Mouse (Mus musculus) kidney, adult 2 months (tissue): ENCODE data around the gene Pcp2. TPM values are rescaled to one million over a fixed set of nuclear protein-coding genes. Genes with fewer than 3 reads are reported as not detected.

ENCODE experiments used
- DNase-seq: peaks from one replicate; pipeline ENCODE4 v3.0.0; 2021
- H3K27ac ChIP-seq: fragments of 200-500 bp; 2 replicates; pipeline ENCODE4 v1.5.1; 2012; ENCODE audit warnings: low read depth, low read length, control low read depth, inconsistent platforms; ENCODE audit not compliant: insufficient read depth
- H3K27me3 ChIP-seq: fragments of 200-500 bp; replicated peaks from 2 replicates; pipeline ENCODE4 v1.6.1; 2012; ENCODE audit warnings: mild to moderate bottlenecking, moderate library complexity, low read length, inconsistent platforms; ENCODE audit not compliant: control insufficient read depth, insufficient read depth
- H3K36me3 ChIP-seq: fragments of 200-500 bp; 2 replicates; pipeline ENCODE4 v1.6.1; 2012; ENCODE audit warnings: mild to moderate bottlenecking, moderate library complexity, low read length, inconsistent platforms; ENCODE audit not compliant: control insufficient read depth, insufficient read depth
- H3K4me1 ChIP-seq: fragments of 200-500 bp; 2 replicates; pipeline ENCODE4 v1.6.1; 2011; ENCODE audit warnings: low read length; ENCODE audit not compliant: control insufficient read depth, insufficient read depth
- H3K4me3 ChIP-seq: fragments of 200-500 bp; 2 replicates; pipeline ENCODE4 v1.5.1; 2011; ENCODE audit warnings: mild to moderate bottlenecking, low read depth, low read length, control low read depth; ENCODE audit not compliant: insufficient read depth
- CTCF ChIP-seq: fragments of 200-500 bp; conservative IDR thresholded peaks from 2 replicates; pipeline ENCODE4 v1.5.1; 2011; ENCODE audit warnings: low read depth, mild to moderate bottlenecking, control low read depth, low read length, moderate library complexity, mixed read lengths; ENCODE audit not compliant: insufficient read depth, insufficient read length
- POLR2A ChIP-seq: fragments of 200-500 bp; IDR thresholded peaks from one replicate; pipeline ENCODE4 v1.6.1; 2011; ENCODE audit warnings: low read depth, low read length, control low read depth
- WGBS: fragments of 180-500 bp; shearing (Covaris S2); methylation state at CpG from one replicate; pipeline ENCODE4 v1.1.7; 2018; 5-methylcytosine and 5-hydroxymethylcytosine counted together
- polyA plus RNA-seq: library from polyadenylated mRNA; depleted of rRNA; stranded (reverse); fragments of >200 nt; gene quantifications from 2 replicates; pipeline ENCODE4 v1.2.3, GENCODE M21; 2012

Gene Pcp2
- polyA plus RNA-seq, 1 experiment, result not detected

- DNase-seq, result no peak
- no peak overlapping the region for H3K27ac ChIP-seq
- TF ChIP-seq CTCF (no peak), POLR2A (no peak)
- 75% methylated on average over 1 of the region's 1 CpGs for WGBS
- peaks cover 5% of the 10 kb centered on the region for H3K4me1 ChIP-seq
- no peaks in the 10 kb centered on the region for H3K27me3 ChIP-seq
- H3K36me3 ChIP-seq, result peaks cover 2% of the 10 kb centered on the region; the same call in 1 of the 2 replicates
- H3K4me3 ChIP-seq, result no peak overlapping the region
Observed at GRCm38 (mm10) chr8:3599219-3599618, 26.1 kb downstream of the Pcp2 start.

DNA sequence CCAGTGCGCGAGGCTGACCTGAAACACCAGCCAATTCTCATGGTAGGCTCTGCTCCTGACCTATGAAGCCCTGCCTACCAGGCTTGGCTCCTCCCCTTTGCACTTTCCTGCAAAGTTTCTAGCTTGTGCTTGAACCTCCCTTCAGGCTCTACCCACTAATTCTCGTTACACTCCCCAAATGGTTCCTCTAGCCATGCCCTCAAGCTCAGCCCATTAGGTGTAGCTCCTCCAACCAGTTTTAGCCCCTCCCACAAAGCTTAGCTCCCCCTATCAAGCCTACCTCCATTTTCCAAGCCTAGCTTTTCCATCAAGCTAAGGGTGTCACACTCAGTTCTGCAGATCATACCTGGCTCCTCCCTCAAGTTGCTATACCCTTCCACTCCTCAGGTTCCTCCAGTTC, 27.3 kb downstream of the Pcp2 start:
- Histone ChIP-seq H3K4me1 (peaks cover 14% of the 10 kb centered on the region), H3K4me3 (no peak overlapping the region), H3K27ac (no peak overlapping the region), H3K36me3 (peaks cover 2% of the 10 kb centered on the region; the same call in 1 of the 2 replicates), H3K27me3 (no peaks in the 10 kb centered on the region)
- 63% methylated on average over 3 of the region's 3 CpGs for WGBS
- DNase-seq, result no peak
- TF ChIP-seq CTCF (no peak), POLR2A (no peak)

DNA sequence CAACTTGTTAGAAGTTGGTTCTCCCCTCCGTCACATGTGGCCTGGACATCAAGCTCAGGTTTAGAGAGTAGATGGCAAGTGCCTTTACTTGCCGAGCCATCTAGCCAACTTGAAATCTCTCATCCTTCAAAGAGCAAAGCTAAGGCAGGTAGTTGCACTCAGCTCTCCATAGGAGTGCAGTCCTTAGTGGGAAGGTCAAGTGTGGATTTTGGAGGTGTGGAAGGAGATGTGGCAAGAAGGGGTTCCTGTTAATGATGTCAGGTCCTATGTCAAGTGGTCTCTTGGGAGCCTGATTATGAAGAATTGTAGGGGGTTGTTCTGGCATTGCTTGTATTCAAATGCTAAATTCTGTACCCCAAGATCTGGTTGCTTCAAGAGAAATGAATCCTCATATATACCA, 30.9 kb downstream of the Pcp2 start:
- TF ChIP-seq POLR2A (no peak), CTCF (no peak)
- no peak overlapping the region for H3K4me3 ChIP-seq
- no peak for DNase-seq
- no peaks in the 10 kb centered on the region for H3K27me3 ChIP-seq
- 79% methylated on average over 2 of the region's 2 CpGs for WGBS
- H3K27ac ChIP-seq, result no peak overlapping the region
- peaks cover 14% of the 10 kb centered on the region for H3K4me1 ChIP-seq
- no peaks in the 10 kb centered on the region for H3K36me3 ChIP-seq

DNA sequence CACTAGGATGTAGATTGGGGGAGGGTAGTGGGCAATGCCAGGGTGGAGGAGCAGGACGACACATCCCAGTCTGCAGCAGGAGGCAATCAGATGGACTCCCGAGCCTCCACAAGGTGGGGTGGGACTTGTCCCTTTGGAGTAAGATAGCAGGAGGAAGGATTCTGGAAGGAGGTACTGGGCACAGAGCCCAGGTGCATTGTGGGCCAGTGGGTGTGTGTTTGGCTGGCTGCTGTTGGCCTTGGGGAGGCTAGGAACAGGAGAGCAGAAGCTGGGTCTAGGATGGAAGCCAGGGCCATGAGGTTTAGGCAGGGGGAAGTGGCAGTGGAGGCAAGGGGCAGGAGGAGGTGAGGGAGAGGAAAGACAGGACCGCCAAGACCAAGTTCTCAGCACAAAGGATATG, 31.9 kb downstream of the Pcp2 start:
- Histone ChIP-seq H3K4me1 (peaks cover 14% of the 10 kb centered on the region), H3K27ac (no peak overlapping the region), H3K36me3 (no peaks in the 10 kb centered on the region), H3K27me3 (no peaks in the 10 kb centered on the region), H3K4me3 (no peak overlapping the region)
- TF ChIP-seq POLR2A (no peak), CTCF (no peak)
- DNase-seq, result peak; percentile 66
- 54% methylated on average over 3 of the region's 3 CpGs for WGBS

- peak; percentile 12 for DNase-seq
- Histone ChIP-seq H3K27ac (peak overlapping the region; percentile 72), H3K27me3 (no peaks in the 10 kb centered on the region), H3K4me1 (peaks cover under 1% of the 10 kb centered on the region; the same call in 1 of the 2 replicates), H3K36me3 (no peaks in the 10 kb centered on the region), H3K4me3 (peak overlapping the region; percentile 85)
- TF ChIP-seq POLR2A (no peak), CTCF (no peak)
- WGBS, result 6% methylated on average over 11 of the region's 11 CpGs
Observed at GRCm38 (mm10) chr8:3588258-3588633, 37.1 kb downstream of the Pcp2 start.

GRCm38 (mm10) chr8:3587391-3588257, 37.7 kb downstream of the Pcp2 start:
- no peaks in the 10 kb centered on the region for H3K36me3 ChIP-seq
- H3K27ac ChIP-seq, result peak overlapping the region; percentile 72
- no peaks in the 10 kb centered on the region for H3K4me1 ChIP-seq
- H3K4me3 ChIP-seq, result peak overlapping the region; percentile 85
- TF ChIP-seq CTCF (no peak), POLR2A (peak; percentile 74)
- H3K27me3 ChIP-seq, result no peaks in the 10 kb centered on the region
- WGBS, result under 1% methylated on average over 75 of the region's 77 CpGs
- peak; percentile 89 for DNase-seq

DNA sequence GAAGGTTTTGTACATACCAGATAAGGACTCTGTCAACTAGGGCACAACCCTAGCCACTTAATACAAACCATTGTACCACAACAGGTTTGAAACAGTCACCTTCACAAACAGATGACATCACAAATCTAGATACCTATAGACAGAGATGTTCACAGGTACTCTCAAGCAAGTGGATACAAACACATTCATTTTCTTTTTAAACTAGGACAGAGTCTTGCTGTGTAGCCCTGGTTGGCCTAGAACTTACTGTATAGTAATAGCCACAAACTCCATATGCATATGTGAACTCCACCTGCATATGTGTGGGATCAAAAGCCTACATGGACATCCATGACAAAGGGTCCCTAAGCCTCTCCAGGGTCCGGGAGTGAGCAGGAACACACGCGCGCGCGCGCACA, 38.4 kb downstream of the Pcp2 start, which contains the start of gene Camsap3:
Gene Camsap3 (plus strand): TSS at position 301 of the 398 bp plus-strand sequence.
- Histone ChIP-seq H3K27me3 (no peaks in the 10 kb centered on the region), H3K27ac (peak within 1 kb of the TSS; percentile 72), H3K4me3 (peak within 1 kb of the TSS; percentile 85), H3K36me3 (no peaks in the 10 kb centered on the region), H3K4me1 (no peaks in the 10 kb centered on the region)
- 6% methylated on average over 7 of the region's 7 CpGs for WGBS
- TF ChIP-seq POLR2A (no peak), CTCF (no peak)
- no peak for DNase-seq
